Mouse (Mus musculus): Measurements from ENCODE around the gene Mlst8. TPM values are rescaled to one million over a fixed set of nuclear protein-coding genes. Genes with fewer than 3 reads are reported as not detected.

The Mlst8 gene
- polyA plus RNA-seq, 1 experiment from 2014 or later = 38.0 TPM

GRCm38 (mm10) chr17:24494627-24495335 lies 15.9 kb upstream of the Mlst8 start:
- peaks cover 10% of the 10 kb centered on the region for H3K4me1 ChIP-seq (ENCODE audit: control insufficient read depth, insufficient read depth, low read length)
- no peak overlapping the region for H3K27ac ChIP-seq (ENCODE audit: low read depth, low read length)
- H3K36me3 ChIP-seq (ENCODE audit: control insufficient read depth, insufficient read depth, low read length) = peaks cover 36% of the 10 kb centered on the region
- no peak for ATAC-seq (ENCODE audit: low read depth)
- H3K9ac ChIP-seq (replicated peaks; ENCODE audit: low read depth, low read length) = no peak overlapping the region
- H3K4me3 ChIP-seq (ENCODE audit: low read depth, low read length) = no peak overlapping the region
- H3K4me2 ChIP-seq (ENCODE audit: low read depth, low read length) = no peak overlapping the region
- 43% methylated on average over 2 of the region's 2 CpGs for WGBS
- H3K9me3 ChIP-seq (ENCODE audit: control insufficient read depth, low read length) = no peaks in the 10 kb centered on the region
- no peaks in the 10 kb centered on the region for H3K27me3 ChIP-seq (ENCODE audit: control insufficient read depth, insufficient read depth, low read length)

- H3K27ac ChIP-seq (ENCODE audit: low read depth, low read length) = no peak overlapping the region
- no peaks in the 10 kb centered on the region for H3K36me3 ChIP-seq (ENCODE audit: control insufficient read depth, insufficient read depth, low read length)
- no peaks in the 10 kb centered on the region for H3K9me3 ChIP-seq (ENCODE audit: control insufficient read depth, low read length)
- peak overlapping the region; percentile 70; the same call in 1 of the 2 replicates for H3K4me3 ChIP-seq (ENCODE audit: low read depth, low read length)
- ATAC-seq (ENCODE audit: low read depth) = no peak
- peak overlapping the region; percentile 84; the same call in 1 of the 2 replicates for H3K9ac ChIP-seq (replicated peaks; ENCODE audit: low read depth, low read length)
- WGBS = 70% methylated on average over 4 of the region's 4 CpGs
- peak overlapping the region; percentile 69 for H3K4me2 ChIP-seq (ENCODE audit: low read depth, low read length)
- no peaks in the 10 kb centered on the region for H3K27me3 ChIP-seq (ENCODE audit: control insufficient read depth, insufficient read depth, low read length)
- H3K4me1 ChIP-seq (ENCODE audit: control insufficient read depth, insufficient read depth, low read length) = peaks cover 26% of the 10 kb centered on the region
Measured at GRCm38 (mm10) chr17:24490399-24490798, 11.5 kb upstream of the Mlst8 start.

- Histone ChIP-seq H3K4me1 (ENCODE audit: control insufficient read depth, insufficient read depth, low read length) (peaks cover 28% of the 10 kb centered on the region), H3K9ac (replicated peaks; ENCODE audit: low read depth, low read length) (peak overlapping the region; percentile 84), H3K4me3 (ENCODE audit: low read depth, low read length) (peak overlapping the region; percentile 70), H3K36me3 (ENCODE audit: control insufficient read depth, insufficient read depth, low read length) (no peaks in the 10 kb centered on the region), H3K9me3 (ENCODE audit: control insufficient read depth, low read length) (no peaks in the 10 kb centered on the region), H3K27ac (ENCODE audit: low read depth, low read length) (peak overlapping the region; percentile 96), H3K27me3 (ENCODE audit: control insufficient read depth, insufficient read depth, low read length) (no peaks in the 10 kb centered on the region), H3K4me2 (ENCODE audit: low read depth, low read length) (peak overlapping the region; percentile 69)
- WGBS = 9% methylated on average over 19 of the region's 19 CpGs
- ATAC-seq (ENCODE audit: low read depth) = peak; percentile 24
Measured at GRCm38 (mm10) chr17:24489265-24490030, 10.6 kb upstream of the Mlst8 start.

DNA sequence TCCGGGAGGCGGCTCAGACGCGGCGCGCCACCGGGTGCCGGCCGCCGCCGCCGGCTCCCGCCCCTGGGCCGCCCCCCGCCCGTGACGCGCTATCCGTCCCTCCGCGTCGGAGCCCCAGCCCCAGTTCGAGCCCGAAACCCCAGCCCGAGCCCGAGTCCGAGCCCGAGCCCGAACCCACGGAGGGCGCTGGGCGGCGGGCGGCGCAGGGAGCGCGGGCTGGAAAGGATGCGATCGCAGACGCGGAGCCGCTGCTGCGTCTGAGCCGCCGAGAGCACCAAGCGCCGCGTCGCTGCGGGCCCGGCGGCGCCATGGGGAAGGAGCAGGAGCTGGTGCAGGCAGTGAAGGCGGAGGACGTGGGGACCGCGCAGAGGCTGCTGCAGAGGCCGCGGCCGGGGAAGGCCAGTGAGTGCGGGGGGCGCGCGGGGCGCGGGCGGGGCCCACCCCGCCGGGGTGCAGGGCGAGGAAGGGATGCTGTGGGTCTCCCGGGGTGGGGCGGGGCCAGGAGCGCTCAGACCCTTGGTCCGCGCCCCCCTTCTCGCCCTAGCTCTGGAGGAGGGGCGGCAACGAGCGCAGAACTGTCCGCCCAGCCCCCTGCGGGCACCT lies 9.9 kb upstream of the Mlst8 start:
- Histone ChIP-seq H3K27ac (ENCODE audit: low read depth, low read length) (peak overlapping the region; percentile 96), H3K9me3 (ENCODE audit: control insufficient read depth, low read length) (no peaks in the 10 kb centered on the region), H3K4me3 (ENCODE audit: low read depth, low read length) (peak overlapping the region; percentile 70), H3K27me3 (ENCODE audit: control insufficient read depth, insufficient read depth, low read length) (no peaks in the 10 kb centered on the region), H3K4me2 (ENCODE audit: low read depth, low read length) (peak overlapping the region; percentile 69), H3K36me3 (ENCODE audit: control insufficient read depth, insufficient read depth, low read length) (no peaks in the 10 kb centered on the region), H3K9ac (replicated peaks; ENCODE audit: low read depth, low read length) (peak overlapping the region; percentile 84), H3K4me1 (ENCODE audit: control insufficient read depth, insufficient read depth, low read length) (peaks cover 28% of the 10 kb centered on the region)
- 0% methylated on average over 55 of the region's 81 CpGs for WGBS
- peak; percentile 81 for ATAC-seq (ENCODE audit: low read depth)

DNA sequence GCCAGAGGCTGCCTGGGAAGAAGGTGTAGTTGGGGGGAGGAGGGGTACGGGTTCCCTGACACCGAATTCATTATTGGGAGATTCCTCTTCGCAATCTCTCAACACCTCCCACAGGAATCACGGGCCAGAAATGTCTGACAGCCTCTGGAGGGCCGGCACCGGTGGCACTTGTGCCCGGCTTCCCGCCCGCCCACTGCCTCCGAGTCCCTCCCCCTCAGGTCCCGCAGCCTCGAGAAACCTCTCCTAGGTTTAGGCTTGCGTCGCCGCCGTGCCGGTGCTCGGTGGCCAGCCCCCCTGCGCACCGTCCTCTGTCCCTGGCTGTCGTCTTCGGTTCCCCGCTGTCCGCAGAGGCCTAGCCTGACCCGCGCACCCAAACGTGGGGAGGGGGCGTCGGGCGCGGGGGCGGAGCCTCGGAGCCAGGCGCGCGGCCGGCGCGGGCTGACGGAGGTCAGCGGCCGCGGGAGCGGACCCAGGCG lies 9.3 kb upstream of the Mlst8 start, which contains the start of gene Caskin1:
Caskin1 (plus strand) TSS at position 416 of the 476 bp plus-strand sequence.
- Histone ChIP-seq H3K4me2 (ENCODE audit: low read depth, low read length) (peak within 1 kb of the TSS; percentile 69), H3K4me1 (ENCODE audit: control insufficient read depth, insufficient read depth, low read length) (peaks cover 28% of the 10 kb centered on the region), H3K27me3 (ENCODE audit: control insufficient read depth, insufficient read depth, low read length) (no peaks in the 10 kb centered on the region), H3K36me3 (ENCODE audit: control insufficient read depth, insufficient read depth, low read length) (no peaks in the 10 kb centered on the region), H3K9ac (replicated peaks; ENCODE audit: low read depth, low read length) (peak within 1 kb of the TSS; percentile 84), H3K4me3 (ENCODE audit: low read depth, low read length) (peak within 1 kb of the TSS; percentile 70), H3K9me3 (ENCODE audit: control insufficient read depth, low read length) (no peaks in the 10 kb centered on the region), H3K27ac (ENCODE audit: low read depth, low read length) (peak within 1 kb of the TSS; percentile 96)
- peak; percentile 64 for ATAC-seq (ENCODE audit: low read depth)
- under 1% methylated on average over 42 of the region's 45 CpGs for WGBS

DNA sequence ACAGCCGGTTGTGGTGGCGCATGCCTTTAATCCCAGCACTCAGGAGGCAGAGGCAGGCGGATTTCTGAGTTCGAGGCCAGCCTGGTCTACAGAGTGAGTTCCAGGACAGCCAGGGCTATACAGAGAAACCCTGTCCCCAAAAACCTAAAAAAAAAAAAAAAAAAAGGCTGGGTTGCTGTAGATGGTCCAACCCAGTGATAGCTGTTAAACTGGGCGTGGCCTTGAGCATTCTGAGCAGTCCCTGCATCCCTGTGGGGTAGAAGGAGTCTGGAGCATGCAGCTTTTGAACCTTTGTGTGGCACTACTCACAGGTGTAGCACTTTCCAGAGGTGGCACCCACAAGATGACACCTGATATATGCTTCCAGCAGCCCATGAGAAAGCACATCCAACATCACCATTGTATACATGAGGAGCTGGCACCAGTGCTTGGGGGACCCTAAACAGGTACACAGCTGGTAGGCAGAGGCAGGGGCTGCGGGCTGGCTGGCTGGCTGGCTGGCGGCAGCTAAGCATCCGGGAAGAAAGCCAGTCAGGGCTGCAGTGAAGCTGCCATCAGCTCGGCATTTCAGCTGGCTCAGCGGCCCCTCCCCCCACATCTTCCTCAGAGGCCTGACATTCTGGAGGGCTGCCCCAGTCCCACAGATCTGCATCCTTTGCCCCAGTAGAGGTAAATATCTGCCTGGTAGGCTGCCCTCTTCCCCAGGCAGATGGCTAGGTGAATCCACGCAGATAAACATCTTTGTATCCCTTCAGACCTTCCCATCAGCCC lies 6.4 kb upstream of the Mlst8 start:
- H3K36me3 ChIP-seq (ENCODE audit: control insufficient read depth, insufficient read depth, low read length) = no peaks in the 10 kb centered on the region
- H3K27ac ChIP-seq (ENCODE audit: low read depth, low read length) = peak overlapping the region; percentile 80
- H3K9me3 ChIP-seq (ENCODE audit: control insufficient read depth, low read length) = no peaks in the 10 kb centered on the region
- peak overlapping the region; percentile 2; the same call in 1 of the 2 replicates for H3K9ac ChIP-seq (replicated peaks; ENCODE audit: low read depth, low read length)
- no peaks in the 10 kb centered on the region for H3K27me3 ChIP-seq (ENCODE audit: control insufficient read depth, insufficient read depth, low read length)
- WGBS = 43% methylated on average over 11 of the region's 11 CpGs
- ATAC-seq (ENCODE audit: low read depth) = no peak
- H3K4me3 ChIP-seq (ENCODE audit: low read depth, low read length) = no peak overlapping the region
- peaks cover 23% of the 10 kb centered on the region for H3K4me1 ChIP-seq (ENCODE audit: control insufficient read depth, insufficient read depth, low read length)
- H3K4me2 ChIP-seq (ENCODE audit: low read depth, low read length) = no peak overlapping the region

DNA sequence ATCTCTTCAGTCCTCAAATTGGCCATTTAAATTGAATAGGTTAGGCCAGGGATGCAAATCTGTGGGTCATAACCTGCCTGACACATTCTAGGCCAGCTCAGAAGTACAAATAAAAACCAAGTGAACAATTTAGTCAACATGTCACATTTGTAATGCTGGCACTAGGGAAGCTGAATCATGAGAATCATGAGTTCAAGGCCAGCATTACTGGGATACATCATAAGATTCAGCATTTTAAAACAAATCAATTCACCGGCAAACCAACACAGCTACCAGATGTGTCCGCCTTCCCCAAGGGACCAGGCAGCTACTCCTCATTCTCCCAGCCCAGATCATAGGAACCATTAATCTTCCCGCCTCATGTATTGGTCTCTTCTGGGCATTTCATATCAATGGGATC lies 4.6 kb upstream of the Mlst8 start:
- H3K4me3 ChIP-seq (ENCODE audit: low read depth, low read length) = no peak overlapping the region
- no peaks in the 10 kb centered on the region for H3K36me3 ChIP-seq (ENCODE audit: control insufficient read depth, insufficient read depth, low read length)
- H3K4me2 ChIP-seq (ENCODE audit: low read depth, low read length) = no peak overlapping the region
- 52% methylated on average over 3 of the region's 3 CpGs for WGBS
- H3K9me3 ChIP-seq (ENCODE audit: control insufficient read depth, low read length) = no peaks in the 10 kb centered on the region
- no peaks in the 10 kb centered on the region for H3K27me3 ChIP-seq (ENCODE audit: control insufficient read depth, insufficient read depth, low read length)
- H3K4me1 ChIP-seq (ENCODE audit: control insufficient read depth, insufficient read depth, low read length) = peaks cover 13% of the 10 kb centered on the region; the same call in 1 of the 2 replicates
- no peak overlapping the region for H3K9ac ChIP-seq (replicated peaks; ENCODE audit: low read depth, low read length)
- no peak overlapping the region for H3K27ac ChIP-seq (ENCODE audit: low read depth, low read length)
- no peak for ATAC-seq (ENCODE audit: low read depth)

GRCm38 (mm10) chr17:24481027-24481815 lies 2.3 kb upstream of the Mlst8 start:
- Histone ChIP-seq H3K4me1 (ENCODE audit: control insufficient read depth, insufficient read depth, low read length) (peaks cover 12% of the 10 kb centered on the region), H3K36me3 (ENCODE audit: control insufficient read depth, insufficient read depth, low read length) (peaks cover 6% of the 10 kb centered on the region; the same call in 1 of the 2 replicates), H3K27me3 (ENCODE audit: control insufficient read depth, insufficient read depth, low read length) (no peaks in the 10 kb centered on the region), H3K9me3 (ENCODE audit: control insufficient read depth, low read length) (no peaks in the 10 kb centered on the region), H3K27ac (ENCODE audit: low read depth, low read length) (no peak overlapping the region), H3K4me3 (ENCODE audit: low read depth, low read length) (no peak overlapping the region), H3K4me2 (ENCODE audit: low read depth, low read length) (no peak overlapping the region), H3K9ac (replicated peaks; ENCODE audit: low read depth, low read length) (no peak overlapping the region)
- ATAC-seq (ENCODE audit: low read depth) = no peak
- 96% methylated on average over 20 of the region's 20 CpGs for WGBS
